Mouse (Mus musculus) ES-Bruce4 (cell line): Measurements from ENCODE around the gene Scaper.

Source experiments
- CTCF ChIP-seq: IDR thresholded peaks from one replicate; pipeline ENCODE4 v1.8.1; 2011; ENCODE audit warnings: low read depth, low read length
- EP300 ChIP-seq: IDR thresholded peaks from 2 replicates; pipeline ENCODE4 v1.6.1; 2011; ENCODE audit warnings: low read depth, low read length; ENCODE audit not compliant: insufficient read depth
- POLR2A ChIP-seq: IDR thresholded peaks from one replicate; pipeline ENCODE4 v1.8.1; 2011; ENCODE audit warnings: low read length; ENCODE audit not compliant: insufficient read depth

DNA sequence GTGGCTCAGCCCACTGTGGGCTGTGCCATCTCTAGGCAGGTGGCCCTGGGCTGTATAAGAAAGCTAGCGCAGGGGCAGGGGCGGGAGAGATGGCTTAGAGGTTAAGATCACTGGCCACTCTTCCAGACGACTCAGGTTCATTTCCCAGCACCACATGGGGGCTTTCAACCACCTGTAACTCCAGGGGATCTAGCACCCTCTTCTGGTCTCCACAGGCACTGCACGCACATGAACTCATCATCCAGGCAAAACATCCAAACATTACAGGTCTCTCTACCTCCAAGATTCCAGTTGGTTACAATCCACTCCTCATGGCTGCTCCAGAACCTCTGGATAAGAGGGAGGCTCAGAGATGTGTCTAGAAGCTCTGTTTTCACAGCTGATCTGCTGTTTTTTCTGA, 412.2 kb downstream of the Scaper start:
- TF ChIP-seq EP300 (no peak), POLR2A (no peak), CTCF (peak; percentile 91)
